Mouse (Mus musculus): ENCODE results near the gene Taf4. TPM values are rescaled to one million over a fixed set of nuclear protein-coding genes. Genes with fewer than 3 reads are reported as not detected.

Taf4 gene
- polyA plus RNA-seq, 1 experiment: 6.9 TPM

DNA sequence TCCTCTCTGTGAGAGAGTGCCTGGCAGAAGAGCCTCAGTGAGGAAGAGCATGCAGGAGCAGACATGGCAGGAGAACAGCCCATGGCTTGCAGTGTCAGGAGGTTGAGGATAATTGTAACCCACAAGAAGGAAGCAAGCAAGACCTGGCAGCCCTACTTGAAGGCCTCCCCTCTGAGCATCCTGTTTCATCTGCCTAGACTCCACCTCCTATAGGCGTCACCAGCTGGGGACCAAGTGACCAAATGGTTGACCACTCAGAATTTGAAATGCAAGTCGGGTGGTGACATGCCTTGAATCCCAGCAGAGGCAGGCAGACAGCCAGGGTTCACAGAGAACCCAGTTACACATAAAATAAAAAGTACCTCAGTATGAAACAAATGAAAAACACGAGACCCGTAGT lies 4.2 kb upstream of the Taf4 start:
- Histone ChIP-seq H3K79me3 (ENCODE audit: low read depth) (no peaks in the 10 kb centered on the region), H3K27me3 (ENCODE audit: control insufficient read depth, insufficient read depth, insufficient read length) (no peaks in the 10 kb centered on the region), H3K36me3 (ENCODE audit: control insufficient read depth, insufficient read depth) (no peaks in the 10 kb centered on the region), H3K4me3 (ENCODE audit: insufficient read depth, poor library complexity, severe bottlenecking) (no peak overlapping the region), H3ac (ENCODE audit: control insufficient read depth, insufficient read length, low read depth) (no peak overlapping the region), H3K79me2 (ENCODE audit: control insufficient read depth, insufficient read depth) (no peaks in the 10 kb centered on the region)
- no peak for TF ChIP-seq CTCF (IDR thresholded peaks at IDR 0.05; ENCODE audit: control insufficient read depth, insufficient read depth, insufficient read length)
- no peak for TF ChIP-seq MYOG (IDR thresholded peaks at IDR 0.05; ENCODE audit: control insufficient read depth, extremely low read depth, insufficient read length)

DNA sequence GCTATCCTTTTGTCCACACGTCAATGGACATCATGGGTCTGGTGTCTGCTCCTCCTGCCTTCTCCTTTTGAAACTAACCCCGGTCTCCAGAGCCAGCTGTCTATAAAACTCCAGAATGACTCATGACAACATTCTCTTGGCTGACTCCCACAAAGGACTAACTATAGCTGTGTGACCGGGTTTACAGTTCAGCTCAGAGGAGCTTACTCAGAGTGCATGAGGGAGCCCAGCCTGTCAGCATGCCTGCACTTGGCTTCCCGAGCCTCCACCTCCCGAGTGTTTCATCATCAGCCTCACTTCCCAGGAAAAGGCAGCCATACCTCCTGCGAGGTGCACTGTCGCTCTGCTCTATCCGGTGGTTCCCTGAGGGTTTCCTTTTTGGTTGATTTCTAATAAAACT lies 3.4 kb upstream of the Taf4 start:
- no peak overlapping the region for H3ac ChIP-seq (ENCODE audit: control insufficient read depth, insufficient read length, low read depth)
- H3K79me3 ChIP-seq (ENCODE audit: low read depth): peaks cover 4% of the 10 kb centered on the region
- no peak overlapping the region for H3K4me3 ChIP-seq (ENCODE audit: insufficient read depth, poor library complexity, severe bottlenecking)
- H3K36me3 ChIP-seq (ENCODE audit: control insufficient read depth, insufficient read depth): no peaks in the 10 kb centered on the region
- TF ChIP-seq MYOD1 (IDR thresholded peaks at IDR 0.05; ENCODE audit: control insufficient read depth, insufficient read length, low read depth) (peak; percentile 78), FOSL1 (IDR thresholded peaks at IDR 0.05; ENCODE audit: insufficient read depth, low read length, poor library complexity, severe bottlenecking) (peak; percentile 15), CEBPB (IDR thresholded peaks at IDR 0.05; ENCODE audit: low read depth) (peak; percentile 69), MYOG (IDR thresholded peaks at IDR 0.05; ENCODE audit: control insufficient read depth, extremely low read depth, insufficient read length) (no peak)
- peaks cover 7% of the 10 kb centered on the region for H3K79me2 ChIP-seq (ENCODE audit: control insufficient read depth, insufficient read depth)
- no peaks in the 10 kb centered on the region for H3K27me3 ChIP-seq (ENCODE audit: control insufficient read depth, insufficient read depth, insufficient read length)

DNA sequence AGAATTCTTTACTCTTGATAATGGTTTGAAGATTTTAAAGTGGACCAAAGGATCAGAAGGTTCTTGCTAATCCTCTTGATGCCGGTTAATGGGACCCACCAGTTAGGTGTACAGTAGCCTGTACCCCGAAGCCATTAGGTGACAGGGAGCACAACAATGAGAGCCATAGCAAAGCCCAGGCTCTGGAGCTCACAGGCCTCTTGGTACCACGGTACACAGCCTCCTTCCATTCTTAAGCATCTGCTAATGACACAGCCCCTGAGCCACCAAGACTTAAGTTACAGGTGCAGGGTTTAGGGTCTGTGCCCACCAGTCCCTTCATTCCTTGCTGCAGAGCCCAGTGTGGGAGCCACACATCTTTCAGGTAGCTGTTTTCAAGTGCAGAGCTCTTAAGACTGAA lies 1.8 kb upstream of the Taf4 start:
- peaks cover 19% of the 10 kb centered on the region for H3K79me3 ChIP-seq (ENCODE audit: low read depth)

DNA sequence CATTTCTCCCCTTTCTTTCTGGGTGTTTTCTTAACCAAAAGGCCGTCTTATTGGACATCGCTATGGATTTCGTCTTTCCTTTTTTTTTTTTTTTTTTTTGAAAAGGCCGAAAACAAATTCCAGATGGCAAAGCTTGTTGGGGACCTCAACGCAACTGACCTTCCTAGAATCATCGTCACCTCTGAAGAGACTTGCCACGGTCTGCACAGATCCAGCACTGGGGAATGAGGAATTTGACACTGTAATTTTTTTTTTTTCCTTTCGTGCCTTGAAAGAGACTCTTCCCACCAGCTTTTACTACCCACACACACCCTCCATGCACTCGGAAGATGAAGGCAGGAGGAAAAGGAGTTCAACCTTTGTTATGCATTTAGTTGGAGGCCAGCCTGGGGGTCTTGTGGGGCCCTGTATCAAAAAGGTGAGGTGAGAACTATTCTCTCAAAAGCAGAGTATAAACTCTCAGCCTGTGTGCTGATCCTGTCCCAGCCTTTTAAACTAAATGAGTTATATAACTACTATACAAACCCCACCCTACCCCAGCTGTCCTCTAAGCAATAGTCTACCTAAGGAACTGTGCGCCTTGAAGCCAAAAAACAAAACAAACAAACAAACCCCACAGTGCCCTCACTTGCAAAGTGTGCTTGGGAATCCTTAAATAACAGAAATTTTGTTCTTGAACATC lies 1.0 kb upstream of the Taf4 start:
- no peaks in the 10 kb centered on the region for H3K36me3 ChIP-seq (ENCODE audit: control insufficient read depth, insufficient read depth)
- peaks cover 27% of the 10 kb centered on the region for H3K79me3 ChIP-seq (ENCODE audit: low read depth)
- TF ChIP-seq USF1 (IDR thresholded peaks at IDR 0.05; ENCODE audit: low read depth): no peak
- TF ChIP-seq FOSL1 (IDR thresholded peaks at IDR 0.05; ENCODE audit: insufficient read depth, low read length, poor library complexity, severe bottlenecking): no peak
- no peak for TF ChIP-seq CTCF (IDR thresholded peaks at IDR 0.05; ENCODE audit: control insufficient read depth, insufficient read depth, insufficient read length)
- no peak for TF ChIP-seq MYOD1 (IDR thresholded peaks at IDR 0.05; ENCODE audit: control insufficient read depth, insufficient read length, low read depth)
- no peak for TF ChIP-seq CEBPB (IDR thresholded peaks at IDR 0.05; ENCODE audit: low read depth)
- TF ChIP-seq MYOG (IDR thresholded peaks at IDR 0.05; ENCODE audit: control insufficient read depth, extremely low read depth, insufficient read length): no peak
- TF ChIP-seq MAX (IDR thresholded peaks at IDR 0.05): no peak
- H3K27me3 ChIP-seq (ENCODE audit: control insufficient read depth, insufficient read depth, insufficient read length): no peaks in the 10 kb centered on the region
- H3K4me3 ChIP-seq (ENCODE audit: insufficient read depth, poor library complexity, severe bottlenecking): peak overlapping the region; percentile 72
- peaks cover 31% of the 10 kb centered on the region for H3K79me2 ChIP-seq (ENCODE audit: control insufficient read depth, insufficient read depth)
- H3ac ChIP-seq (ENCODE audit: control insufficient read depth, insufficient read length, low read depth): no peak overlapping the region

More for the DNA sequence above, 1.8 kb upstream of the Taf4 start:
- Histone ChIP-seq H3K79me2 (ENCODE audit: control insufficient read depth, insufficient read depth) (peaks cover 23% of the 10 kb centered on the region), H3K36me3 (ENCODE audit: control insufficient read depth, insufficient read depth) (no peaks in the 10 kb centered on the region), H3K4me3 (ENCODE audit: insufficient read depth, poor library complexity, severe bottlenecking) (no peak overlapping the region), H3K27me3 (ENCODE audit: control insufficient read depth, insufficient read depth, insufficient read length) (no peaks in the 10 kb centered on the region), H3ac (ENCODE audit: control insufficient read depth, insufficient read length, low read depth) (no peak overlapping the region)
- no peak for TF ChIP-seq USF1 (IDR thresholded peaks at IDR 0.05; ENCODE audit: low read depth)
- TF ChIP-seq MAX (IDR thresholded peaks at IDR 0.05): no peak
- TF ChIP-seq MYOG (IDR thresholded peaks at IDR 0.05; ENCODE audit: control insufficient read depth, extremely low read depth, insufficient read length): no peak
- TF ChIP-seq CEBPB (IDR thresholded peaks at IDR 0.05; ENCODE audit: low read depth): no peak
- TF ChIP-seq MYOD1 (IDR thresholded peaks at IDR 0.05; ENCODE audit: control insufficient read depth, insufficient read length, low read depth): no peak
- TF ChIP-seq CTCF (IDR thresholded peaks at IDR 0.05; ENCODE audit: control insufficient read depth, insufficient read depth, insufficient read length): no peak
- no peak for TF ChIP-seq FOSL1 (IDR thresholded peaks at IDR 0.05; ENCODE audit: insufficient read depth, low read length, poor library complexity, severe bottlenecking)

DNA sequence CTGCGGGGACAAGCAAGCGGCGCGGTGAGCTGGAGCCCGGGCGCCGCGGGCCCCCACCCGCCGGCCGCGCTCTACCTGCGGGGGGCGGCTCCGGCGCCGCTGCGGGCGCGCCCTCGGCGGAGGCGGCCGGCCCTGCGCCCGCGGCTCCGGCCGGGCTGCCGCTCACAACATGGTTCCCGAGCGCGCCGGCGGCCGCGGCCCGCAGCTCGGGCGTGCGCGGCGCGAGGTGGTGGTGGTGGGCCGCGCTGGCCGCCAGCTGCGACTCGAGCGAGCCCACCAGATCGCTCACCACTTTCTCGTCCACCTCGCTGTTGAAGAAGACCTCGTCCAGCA lies 185 bp downstream of the Taf4 start:
- TF ChIP-seq FOSL1 (IDR thresholded peaks at IDR 0.05; ENCODE audit: insufficient read depth, low read length, poor library complexity, severe bottlenecking) (no peak), CTCF (IDR thresholded peaks at IDR 0.05; ENCODE audit: control insufficient read depth, insufficient read depth, insufficient read length) (no peak), MYOG (IDR thresholded peaks at IDR 0.05; ENCODE audit: control insufficient read depth, extremely low read depth, insufficient read length) (no peak), MYOD1 (IDR thresholded peaks at IDR 0.05; ENCODE audit: control insufficient read depth, insufficient read length, low read depth) (no peak)
- Histone ChIP-seq H3K36me3 (ENCODE audit: control insufficient read depth, insufficient read depth) (no peaks in the 10 kb centered on the region), H3K79me2 (ENCODE audit: control insufficient read depth, insufficient read depth) (peaks cover 43% of the 10 kb centered on the region), H3K27me3 (ENCODE audit: control insufficient read depth, insufficient read depth, insufficient read length) (no peaks in the 10 kb centered on the region), H3K4me3 (ENCODE audit: insufficient read depth, poor library complexity, severe bottlenecking) (peak overlapping the region; percentile 72), H3K79me3 (ENCODE audit: low read depth) (peaks cover 39% of the 10 kb centered on the region), H3ac (ENCODE audit: control insufficient read depth, insufficient read length, low read depth) (peak overlapping the region; percentile 93)

DNA sequence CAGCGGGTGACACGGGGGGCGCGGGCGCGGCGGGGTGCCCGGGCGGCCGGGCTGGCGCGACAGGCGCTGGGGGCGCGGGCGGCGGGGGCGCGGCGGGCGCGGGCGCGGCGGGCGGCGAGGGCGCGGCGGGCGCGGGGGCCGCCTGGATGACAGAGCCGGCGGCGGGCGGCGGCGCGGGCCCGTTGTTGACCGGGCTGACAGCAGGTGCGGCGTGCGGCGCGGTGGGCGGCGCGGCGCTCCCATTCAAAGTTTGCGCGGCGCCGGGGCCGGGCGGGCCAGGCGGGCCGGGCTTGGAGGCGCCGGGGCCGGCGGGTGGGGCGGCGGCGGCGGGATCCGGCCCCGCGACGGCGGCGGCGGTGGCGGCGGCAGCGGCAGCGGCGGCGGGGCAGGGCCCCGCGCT lies 595 bp downstream of the Taf4 start:
- H3K27me3 ChIP-seq (ENCODE audit: control insufficient read depth, insufficient read depth, insufficient read length): no peaks in the 10 kb centered on the region
- TF ChIP-seq CTCF (IDR thresholded peaks at IDR 0.05; ENCODE audit: control insufficient read depth, insufficient read depth, insufficient read length) (no peak), CEBPB (IDR thresholded peaks at IDR 0.05; ENCODE audit: low read depth) (no peak), MYOG (IDR thresholded peaks at IDR 0.05; ENCODE audit: control insufficient read depth, extremely low read depth, insufficient read length) (no peak), FOSL1 (IDR thresholded peaks at IDR 0.05; ENCODE audit: insufficient read depth, low read length, poor library complexity, severe bottlenecking) (no peak), MYOD1 (IDR thresholded peaks at IDR 0.05; ENCODE audit: control insufficient read depth, insufficient read length, low read depth) (no peak), USF1 (IDR thresholded peaks at IDR 0.05; ENCODE audit: low read depth) (no peak), MAX (IDR thresholded peaks at IDR 0.05) (no peak)
- peaks cover 47% of the 10 kb centered on the region for H3K79me2 ChIP-seq (ENCODE audit: control insufficient read depth, insufficient read depth)
- H3K4me3 ChIP-seq (ENCODE audit: insufficient read depth, poor library complexity, severe bottlenecking): peak overlapping the region; percentile 72
- peaks cover 43% of the 10 kb centered on the region for H3K79me3 ChIP-seq (ENCODE audit: low read depth)
- no peaks in the 10 kb centered on the region for H3K36me3 ChIP-seq (ENCODE audit: control insufficient read depth, insufficient read depth)
- H3ac ChIP-seq (ENCODE audit: control insufficient read depth, insufficient read length, low read depth): peak overlapping the region; percentile 93
